Mouse (Mus musculus) kidney, postnatal 10 days (tissue): ENCODE measurements around the gene Trim67.

Experiments
- DNase-seq: peaks from one replicate; pipeline ENCODE4 v3.0.0; 2021; ENCODE audit warnings: mixed read lengths

Trim67 gene

GRCm38 (mm10) chr8:124792708-124793107 lies at the start of gene Trim67:
Gene Trim67, plus strand, starts transcription at chr8:124793092.
- DNase-seq = peak; percentile 69

DNA sequence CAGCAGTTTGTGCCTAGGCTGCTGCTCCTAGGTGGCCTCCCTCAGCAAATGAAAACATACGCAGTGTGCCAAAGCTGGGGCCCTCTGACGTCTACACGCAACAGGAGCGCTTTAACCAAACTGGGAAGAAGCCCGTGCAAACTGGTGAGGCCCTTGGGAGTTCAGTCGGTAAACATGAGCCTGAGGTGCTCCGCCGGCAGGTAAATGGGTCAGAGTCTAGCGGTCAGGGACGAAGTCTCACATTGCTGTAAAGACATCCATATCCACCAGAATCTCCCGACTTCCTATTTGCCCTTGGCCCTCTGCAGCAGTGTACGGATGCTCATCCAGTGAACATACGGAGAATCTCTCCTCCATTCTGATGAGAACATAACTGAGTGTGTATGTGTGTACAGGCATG lies 46.2 kb upstream of the Trim67 start:
- no peak for DNase-seq

DNA sequence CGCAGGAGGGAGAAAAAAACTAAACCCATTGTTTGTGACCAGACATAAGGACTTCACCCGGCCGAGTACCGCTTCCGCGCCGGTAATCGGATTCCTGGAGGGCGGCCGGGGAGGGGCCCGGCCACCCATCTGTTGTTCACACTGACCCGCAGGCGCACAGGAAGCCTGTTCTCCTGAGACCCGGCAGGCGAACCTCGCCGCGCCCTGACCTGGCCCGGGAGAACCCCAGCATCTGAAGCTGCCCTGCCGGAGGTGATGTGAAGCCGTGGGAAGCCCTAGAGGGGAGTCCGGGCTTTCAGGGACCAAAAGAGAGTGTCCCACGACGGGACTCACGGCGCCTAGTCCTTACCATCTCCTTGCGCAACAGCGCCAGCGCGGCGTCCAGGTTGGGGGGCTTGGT lies 41.7 kb upstream of the Trim67 start:
- DNase-seq = peak; percentile 30

DNA sequence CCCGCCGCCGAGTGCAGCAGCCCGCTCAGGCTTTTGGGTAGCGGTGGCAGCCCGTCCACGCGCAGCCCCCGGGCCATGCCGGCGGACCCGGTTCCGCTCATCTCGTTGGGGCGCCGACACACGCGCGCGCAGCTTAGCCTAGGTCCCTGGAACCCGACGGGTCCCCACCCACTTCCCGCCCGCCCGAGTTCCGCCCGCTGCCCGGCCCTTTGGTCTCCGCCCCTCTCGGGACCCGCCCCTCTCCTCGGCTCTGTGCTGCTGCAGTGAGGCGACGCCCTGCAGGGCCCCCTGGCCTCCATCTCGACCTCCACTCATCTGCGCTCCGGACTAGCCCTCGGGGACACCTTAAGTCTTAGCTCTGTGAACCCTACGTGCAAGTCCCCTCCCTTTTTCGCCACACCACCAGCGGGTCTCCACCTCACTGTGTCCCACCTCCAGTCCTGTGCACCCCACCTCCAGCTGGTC lies 41.2 kb upstream of the Trim67 start, which contains the start of gene Fam89a:
Fam89a (minus strand) TSS at position 124 of the 465 bp plus-strand sequence.
- DNase-seq = peak; percentile 80

DNA sequence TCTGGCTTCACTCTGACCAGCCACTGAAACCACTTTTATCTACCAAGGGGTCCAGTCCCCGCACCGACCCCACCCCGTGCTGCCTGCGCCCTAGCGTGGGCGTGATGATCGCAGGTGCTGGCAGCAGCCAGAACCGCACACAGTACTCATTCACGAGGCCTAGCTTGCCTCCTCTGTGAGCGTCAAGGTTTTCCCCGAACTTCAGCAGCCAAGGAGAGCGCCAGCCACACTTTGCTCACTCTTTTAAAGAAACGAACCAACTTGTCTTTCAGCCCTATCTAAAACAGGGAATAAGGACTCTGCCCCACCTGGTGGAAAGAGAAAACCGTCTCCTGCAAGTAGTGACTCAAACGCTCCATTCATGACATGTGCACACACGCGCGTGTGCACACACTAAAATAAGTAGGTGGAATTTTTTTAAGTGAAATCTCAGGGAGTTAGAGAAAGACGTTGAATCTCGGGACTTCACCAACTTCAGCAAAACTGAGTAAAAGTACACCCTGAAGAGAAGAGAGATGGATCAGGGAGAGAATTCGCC lies 40.5 kb upstream of the Trim67 start:
- no peak for DNase-seq

DNA sequence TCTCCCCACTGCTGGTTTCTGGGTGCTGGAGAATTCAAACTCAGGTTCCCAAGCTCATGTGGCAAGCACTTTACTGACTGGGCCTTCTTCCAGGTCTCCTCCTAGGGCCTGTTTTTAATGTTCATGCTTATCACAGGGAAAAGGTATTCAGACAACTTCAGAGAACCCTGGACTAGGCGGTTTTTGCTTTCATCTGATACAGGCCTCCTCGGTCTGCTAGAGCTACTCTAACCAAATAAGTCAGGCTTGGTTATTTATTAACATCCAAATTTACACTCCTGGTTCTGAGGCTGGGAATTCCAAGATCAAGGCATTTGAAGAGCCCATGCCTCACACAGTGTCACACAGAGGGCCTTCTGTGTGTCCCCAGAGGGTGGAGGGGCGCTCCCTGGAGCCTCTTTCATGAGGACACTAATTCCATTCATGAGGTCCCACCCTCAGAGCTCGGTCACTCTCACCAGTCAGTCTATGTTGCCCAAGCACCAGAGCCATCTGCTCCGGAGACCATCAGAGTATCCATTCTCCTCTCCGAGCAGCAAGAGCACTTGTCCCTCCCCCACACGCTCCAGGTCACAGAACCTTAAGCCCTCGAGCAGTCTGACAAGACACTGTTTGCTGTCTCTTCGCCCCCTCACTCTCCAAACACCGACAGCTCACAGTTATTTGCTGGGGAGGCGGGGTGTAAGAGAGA lies 38.6 kb upstream of the Trim67 start:
- DNase-seq = peak; percentile 39

DNA sequence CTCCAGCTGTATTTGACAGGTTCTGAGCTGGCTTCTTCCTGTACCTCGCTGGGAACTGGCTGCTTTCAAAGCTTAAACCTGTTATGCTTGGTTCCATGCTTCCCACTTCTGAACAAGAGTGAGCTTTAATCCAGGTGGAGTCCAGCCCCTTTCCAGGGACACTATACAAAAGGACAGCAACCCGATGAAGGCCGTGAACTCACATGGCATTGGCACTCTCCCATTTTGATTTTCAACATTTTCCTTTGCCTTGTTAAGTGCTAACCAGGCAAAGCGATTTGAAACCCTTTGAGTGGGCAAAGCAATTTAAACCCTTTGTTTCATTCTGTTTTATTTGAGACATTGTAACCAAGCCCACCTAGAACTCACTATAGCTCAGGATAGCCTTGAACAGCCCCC lies 38.1 kb upstream of the Trim67 start:
- no peak for DNase-seq

GRCm38 (mm10) chr8:124755481-124755880 lies 37.4 kb upstream of the Trim67 start:
- DNase-seq = no peak

DNA sequence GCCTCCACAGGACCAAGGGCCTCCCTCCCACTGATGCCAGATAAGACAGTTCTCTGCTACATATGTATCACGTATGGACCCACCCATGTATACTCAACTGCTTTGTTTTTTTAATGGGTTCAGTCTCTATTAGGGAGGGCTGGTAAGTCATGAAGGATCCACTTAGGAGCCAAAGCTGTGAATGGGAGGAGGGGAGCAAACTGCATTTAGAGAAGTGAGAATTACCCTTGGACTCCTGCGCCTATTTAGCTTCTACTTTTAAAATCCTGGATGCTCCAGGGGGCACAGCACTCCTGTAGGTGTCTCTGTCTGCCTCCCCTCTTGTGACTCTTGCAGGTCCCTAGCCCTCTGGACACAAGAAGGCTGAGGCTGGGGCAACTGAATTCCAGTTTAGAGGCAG lies 36.7 kb upstream of the Trim67 start:
- no peak for DNase-seq

DNA sequence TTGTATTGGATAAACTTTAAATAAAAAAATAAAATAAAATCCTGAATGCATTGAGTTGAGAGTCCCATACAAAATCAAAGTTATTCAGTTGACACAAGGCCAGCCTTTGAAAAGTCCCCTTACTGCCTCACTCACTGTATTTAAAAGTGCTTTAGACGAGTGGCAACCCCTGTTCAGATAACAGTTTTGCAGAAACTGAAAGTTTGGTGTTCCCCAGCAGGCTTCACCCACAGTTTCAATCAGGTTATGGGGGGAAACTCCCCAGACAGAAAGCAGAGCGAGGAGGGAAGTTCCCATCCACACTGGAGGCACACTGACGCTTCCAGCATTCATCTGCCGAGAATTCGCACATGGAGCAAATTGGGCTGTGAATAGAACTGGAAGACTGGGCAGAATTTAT lies 36.3 kb upstream of the Trim67 start:
- DNase-seq = no peak

DNA sequence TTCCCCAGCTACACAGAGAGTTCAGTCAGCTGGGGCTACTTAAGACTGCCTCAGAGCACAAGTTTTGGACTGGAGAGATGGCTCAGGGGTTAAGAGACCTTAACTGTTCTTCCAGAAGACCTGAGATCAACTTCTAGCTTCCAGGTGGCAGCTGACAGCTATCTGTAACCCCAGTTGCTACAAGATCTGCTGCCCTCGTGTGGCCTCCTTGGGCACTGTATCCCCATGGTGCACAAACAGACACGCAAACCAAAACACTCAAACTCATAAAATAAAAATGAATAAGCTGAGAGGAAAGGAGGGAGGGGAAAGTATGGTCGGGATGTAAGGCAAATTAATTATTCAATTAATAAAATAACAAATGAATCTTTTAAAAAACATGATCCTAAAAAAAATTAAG lies 34.3 kb upstream of the Trim67 start:
- DNase-seq = peak; percentile 67

- DNase-seq = no peak
Observed at GRCm38 (mm10) chr8:124763061-124763460, 29.8 kb upstream of the Trim67 start.

DNA sequence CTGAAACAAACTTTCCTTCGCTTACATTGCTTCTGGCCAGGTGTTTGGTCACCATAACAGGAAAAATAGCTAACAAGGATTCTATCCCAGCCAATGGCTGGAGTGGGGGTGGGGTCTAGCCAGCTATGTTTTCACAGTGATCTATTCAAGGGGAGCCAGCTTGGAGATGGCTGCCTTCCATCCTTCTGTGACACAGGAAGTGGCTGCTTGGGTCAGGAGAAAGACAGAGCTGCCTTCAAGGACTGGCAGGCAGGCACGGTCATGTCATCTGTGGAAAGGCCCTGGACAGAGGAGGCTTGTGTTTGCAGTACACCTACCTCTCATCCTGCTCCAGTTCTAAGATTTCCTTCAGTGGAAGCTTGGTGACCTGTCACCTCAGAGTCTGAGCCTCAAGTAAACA lies 20.5 kb upstream of the Trim67 start:
- DNase-seq = no peak

DNA sequence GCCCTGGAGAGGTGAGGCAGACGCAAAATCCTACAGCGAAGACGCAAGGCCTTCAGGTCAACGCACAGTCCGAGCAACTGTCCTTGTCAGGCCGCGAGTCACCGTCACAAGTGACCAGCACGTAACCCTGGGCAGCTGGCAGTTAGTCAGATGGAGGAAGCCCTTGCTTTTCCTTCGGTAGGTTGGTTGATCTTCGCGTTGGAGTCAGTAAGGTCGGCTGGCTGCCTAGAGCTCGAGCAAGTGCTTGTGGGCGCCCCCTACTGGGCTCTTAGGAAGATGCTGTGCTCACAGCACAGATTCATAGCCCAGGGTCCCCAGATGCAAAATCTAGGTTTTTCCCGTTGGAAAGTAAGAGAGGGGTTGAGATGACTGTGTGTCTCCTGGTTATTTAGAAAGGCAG lies 17.2 kb upstream of the Trim67 start:
- peak; percentile 85 for DNase-seq

GRCm38 (mm10) chr8:124780236-124780635 lies 12.7 kb upstream of the Trim67 start:
- peak; percentile 50 for DNase-seq

DNA sequence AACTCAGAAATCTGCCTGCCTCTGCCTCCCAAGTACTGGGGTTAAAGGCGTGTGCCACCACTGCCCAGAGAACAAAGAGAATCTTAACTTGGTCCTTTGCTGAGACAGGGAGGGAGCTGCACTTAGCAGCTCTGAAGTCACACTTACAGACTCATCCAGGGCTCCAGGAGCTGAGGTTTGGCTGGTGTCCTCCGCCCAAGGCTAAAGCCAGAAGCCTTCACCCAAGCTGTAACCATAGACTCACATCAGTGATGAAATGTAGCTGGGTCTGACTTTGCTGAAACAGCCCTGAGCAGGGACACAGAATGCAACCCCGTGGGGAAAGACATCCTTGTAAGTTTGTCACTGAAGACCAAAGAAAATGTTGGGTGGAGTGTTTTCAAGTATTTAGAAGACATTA lies 10.5 kb upstream of the Trim67 start:
- DNase-seq = no peak

GRCm38 (mm10) chr8:124783228-124783627 lies 9.7 kb upstream of the Trim67 start:
- DNase-seq = peak; percentile 43

GRCm38 (mm10) chr8:124784613-124785012 lies 8.3 kb upstream of the Trim67 start:
- DNase-seq = no peak

DNA sequence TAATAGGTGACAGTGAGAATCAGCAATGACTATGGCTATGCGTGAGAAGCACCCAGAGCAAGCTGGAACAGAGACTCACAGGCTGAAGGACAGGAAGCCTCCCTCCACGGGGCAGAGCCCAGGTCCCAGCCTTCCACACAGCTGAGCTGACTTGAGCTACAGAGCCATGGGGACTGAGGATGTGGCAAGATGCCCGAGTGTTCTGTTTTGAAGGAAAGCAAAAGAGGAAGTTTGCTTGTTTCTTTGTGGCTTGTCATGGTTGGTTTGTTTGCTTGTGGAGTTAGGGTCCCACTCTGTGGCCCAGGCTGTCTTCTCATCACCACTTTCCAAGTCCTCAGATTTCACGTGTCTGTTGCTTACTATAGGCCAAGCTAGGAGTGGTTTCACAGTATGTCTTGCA lies 2.2 kb upstream of the Trim67 start:
- no peak for DNase-seq

GRCm38 (mm10) chr8:124791751-124792150 lies 1.1 kb upstream of the Trim67 start:
- no peak for DNase-seq

DNA sequence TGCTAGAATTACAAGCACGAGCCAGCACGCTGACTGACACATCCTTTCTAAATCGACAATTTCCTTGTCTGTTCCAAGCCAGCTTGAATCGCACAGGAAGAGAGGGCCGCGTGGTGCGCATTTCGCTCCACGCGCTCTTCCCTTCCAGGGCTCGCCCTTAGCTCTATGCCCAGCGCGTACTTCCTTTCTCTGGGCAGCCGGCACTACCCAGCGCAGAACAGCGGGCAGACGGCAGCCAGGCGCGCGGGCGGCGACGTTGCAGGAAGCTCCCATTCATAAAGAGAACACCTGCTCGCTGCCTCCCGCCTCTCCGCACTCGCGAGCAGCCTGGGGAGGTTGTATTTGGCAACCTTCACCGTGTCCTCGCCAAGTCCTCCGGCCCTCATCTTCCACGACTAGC lies 706 bp upstream of the Trim67 start:
- peak; percentile 31 for DNase-seq

DNA sequence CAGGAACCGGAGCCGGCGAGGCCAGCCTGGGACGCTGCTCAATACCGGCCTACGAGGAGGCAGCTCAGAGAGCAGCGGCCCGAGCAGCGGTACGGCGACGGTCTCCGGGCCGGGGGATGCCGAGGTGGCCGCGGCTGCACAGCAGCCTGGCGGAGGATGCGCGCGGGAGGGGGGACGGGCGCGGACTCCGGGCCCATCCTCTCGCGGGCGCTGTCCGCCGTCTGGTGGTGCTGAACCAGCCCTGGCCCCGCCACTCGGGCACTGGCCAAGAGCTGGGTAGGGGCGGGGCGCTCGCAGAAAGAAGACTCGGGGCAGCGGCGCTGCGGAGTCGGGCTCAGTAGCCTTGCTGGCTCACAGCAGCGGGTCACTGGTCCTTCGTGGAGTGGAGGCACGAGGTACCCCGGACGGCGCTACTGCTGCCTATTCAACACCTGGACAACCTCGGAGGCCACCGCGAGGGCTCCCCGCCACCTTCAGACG lies 320 bp downstream of the Trim67 start:
- peak; percentile 96 for DNase-seq

GRCm38 (mm10) chr8:124793661-124794485 lies 981 bp downstream of the Trim67 start:
- DNase-seq = no peak

GRCm38 (mm10) chr8:124794486-124794780 lies 1.5 kb downstream of the Trim67 start:
- DNase-seq = peak; percentile 68
